Mouse (Mus musculus): ENCODE data around the gene Olfr958. TPM values are rescaled to one million over a fixed set of nuclear protein-coding genes. Genes with fewer than 3 reads are reported as not detected.

Olfr958 gene
- total RNA-seq (2021) = not detected

DNA sequence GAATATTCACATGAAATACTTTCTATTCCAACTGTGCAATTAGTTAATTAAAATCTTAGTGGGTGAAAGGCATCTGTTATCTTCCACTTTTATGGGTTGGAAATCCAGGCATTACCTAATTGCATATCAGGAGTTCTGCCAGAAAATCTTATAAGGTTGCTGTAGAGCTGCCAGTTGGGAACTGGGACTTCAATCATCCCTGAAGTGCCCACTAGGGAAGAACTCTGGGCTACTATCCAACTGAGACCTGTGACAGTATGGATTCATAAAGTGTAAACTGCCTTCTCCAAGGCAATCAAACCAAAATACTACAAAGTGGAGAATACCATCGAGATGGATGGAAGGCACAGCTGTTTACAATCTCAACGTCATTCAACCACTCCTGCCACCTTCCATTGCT is at the start of gene Olfr958:
Gene Olfr958 (minus strand): TSS at position 109 of the 400 bp plus-strand sequence.
- no peak for DNase-seq
- intact Hi-C loops (cut with DNase I) = no loop called here

DNA sequence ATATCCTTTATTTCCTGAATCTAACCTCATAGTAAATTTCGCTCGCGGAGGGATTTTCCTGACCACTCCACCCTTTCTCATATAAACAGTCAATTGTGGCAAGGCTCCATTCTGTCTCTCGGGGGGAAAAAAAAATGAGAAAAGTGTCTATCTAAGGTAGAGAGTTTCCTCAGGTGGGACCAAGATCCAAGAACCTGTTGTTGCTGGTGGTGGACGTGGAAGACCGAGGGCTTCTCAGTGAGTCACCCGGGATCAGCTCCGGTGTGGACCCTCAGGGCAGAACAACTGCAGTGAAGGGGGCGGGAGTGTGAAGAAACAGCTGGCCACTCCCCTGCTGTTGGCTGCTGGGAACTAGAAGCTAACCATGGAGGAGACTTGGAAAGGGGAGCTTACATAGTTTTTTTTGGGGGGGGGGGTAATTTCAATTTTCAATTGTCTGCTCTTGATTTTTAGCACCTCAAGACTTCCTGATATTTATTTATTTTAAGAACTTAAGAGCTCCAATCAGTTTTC is 49.5 kb upstream of the Olfr958 start:
- intact Hi-C loops (cut with DNase I) = no loop called here
- peak; percentile 15 to 43 for DNase-seq

DNA sequence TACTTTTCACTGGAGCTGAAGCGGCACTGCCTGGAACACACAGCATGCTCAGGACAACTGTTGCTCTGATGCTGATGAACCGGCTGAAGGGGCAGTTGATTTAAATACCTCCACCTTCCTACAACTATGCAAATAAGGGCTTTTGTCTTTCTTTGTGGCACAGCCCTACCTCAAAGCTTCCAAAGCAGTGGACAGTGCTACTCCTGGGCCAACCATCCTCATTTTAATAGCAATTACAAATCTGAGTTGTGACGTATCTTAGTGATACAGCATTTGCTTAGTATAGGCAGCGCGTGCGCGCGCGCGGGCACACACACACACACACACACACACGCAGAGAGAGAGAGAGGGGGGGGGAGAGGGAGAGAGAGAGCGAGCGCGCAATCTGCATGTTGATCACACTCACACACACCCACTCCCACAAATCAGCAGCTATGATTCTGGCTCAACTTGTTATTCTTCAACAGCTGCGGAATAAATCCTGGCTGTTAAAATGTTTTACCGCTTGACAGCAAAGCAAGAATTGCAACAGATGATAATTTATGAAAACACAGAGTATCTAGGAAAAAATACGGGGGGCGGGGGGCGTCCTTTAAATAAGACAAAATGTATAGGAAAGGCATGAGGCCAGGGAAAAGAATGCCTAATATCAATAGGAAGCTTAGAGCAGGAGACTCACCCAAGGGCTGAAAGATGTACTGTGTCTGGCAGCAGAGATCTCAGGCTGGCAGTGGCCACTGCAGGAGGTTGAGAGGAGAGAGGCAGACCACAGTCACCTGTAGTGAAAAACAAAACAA is 48.9 kb upstream of the Olfr958 start:
- intact Hi-C loops (cut with DNase I) = no loop called here
- DNase-seq = peak; percentile 2

DNA sequence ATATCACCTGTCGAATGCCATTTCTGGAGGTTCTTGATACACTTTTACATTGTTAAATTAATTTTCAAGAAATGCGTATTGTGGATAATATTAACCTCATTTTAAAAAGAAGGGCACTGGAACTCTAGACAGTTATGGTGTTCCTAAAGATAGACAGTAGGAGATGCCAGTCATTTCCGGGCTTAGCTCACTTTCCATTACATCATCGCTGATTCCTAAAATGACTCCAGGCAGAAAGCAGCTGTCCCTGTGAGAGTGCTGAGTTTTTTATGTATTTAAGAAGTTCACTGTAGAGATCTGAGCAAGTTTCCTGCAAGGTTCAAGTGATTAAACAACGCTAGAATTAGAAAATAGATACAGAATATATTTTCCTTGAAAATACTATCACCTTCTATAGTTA is 23.2 kb upstream of the Olfr958 start:
- DNase-seq = peak; percentile 38 to 44
- intact Hi-C loops (cut with DNase I) = no loop called here

DNA sequence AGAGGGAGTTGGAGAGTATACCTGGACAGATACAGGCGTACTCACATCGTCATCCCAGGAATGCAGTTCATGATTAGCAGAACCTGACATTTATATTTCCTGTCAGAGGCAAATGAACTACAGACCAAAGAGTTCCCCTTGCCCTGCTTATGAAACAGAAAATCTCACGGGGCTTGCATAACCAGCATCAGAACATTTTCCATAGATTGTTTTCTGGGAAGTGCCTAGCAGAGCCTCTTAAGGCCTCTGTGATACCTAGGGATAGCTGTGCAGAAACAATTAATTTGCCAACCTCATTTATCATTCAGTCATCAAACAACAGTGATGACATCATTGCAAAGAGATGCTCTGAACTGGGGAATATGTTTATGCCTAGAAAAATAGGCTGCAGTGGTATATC is 21.6 kb upstream of the Olfr958 start, which contains the start of gene Olfr959:
Gene Olfr959 (minus strand): TSS at position 101 of the 400 bp plus-strand sequence.
- intact Hi-C loops (cut with DNase I) = no loop called here
- no peak for DNase-seq

DNA sequence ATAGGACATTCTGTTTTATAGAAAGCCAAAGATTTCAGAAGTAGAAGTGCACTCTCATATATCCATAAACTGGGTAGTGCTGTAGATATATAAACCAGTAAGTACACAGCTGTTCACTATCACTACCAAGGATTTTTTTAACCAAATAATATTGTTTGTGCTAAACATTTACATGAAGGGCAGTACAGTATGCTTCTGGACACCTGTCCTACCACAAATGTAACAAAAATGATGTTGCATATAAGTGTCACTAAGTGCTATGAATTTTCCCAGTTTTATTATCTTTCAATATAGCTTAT is 4.4 kb upstream of the Olfr958 start:
- DNase-seq = no peak
- intact Hi-C loops (cut with DNase I) = no loop called here

DNA sequence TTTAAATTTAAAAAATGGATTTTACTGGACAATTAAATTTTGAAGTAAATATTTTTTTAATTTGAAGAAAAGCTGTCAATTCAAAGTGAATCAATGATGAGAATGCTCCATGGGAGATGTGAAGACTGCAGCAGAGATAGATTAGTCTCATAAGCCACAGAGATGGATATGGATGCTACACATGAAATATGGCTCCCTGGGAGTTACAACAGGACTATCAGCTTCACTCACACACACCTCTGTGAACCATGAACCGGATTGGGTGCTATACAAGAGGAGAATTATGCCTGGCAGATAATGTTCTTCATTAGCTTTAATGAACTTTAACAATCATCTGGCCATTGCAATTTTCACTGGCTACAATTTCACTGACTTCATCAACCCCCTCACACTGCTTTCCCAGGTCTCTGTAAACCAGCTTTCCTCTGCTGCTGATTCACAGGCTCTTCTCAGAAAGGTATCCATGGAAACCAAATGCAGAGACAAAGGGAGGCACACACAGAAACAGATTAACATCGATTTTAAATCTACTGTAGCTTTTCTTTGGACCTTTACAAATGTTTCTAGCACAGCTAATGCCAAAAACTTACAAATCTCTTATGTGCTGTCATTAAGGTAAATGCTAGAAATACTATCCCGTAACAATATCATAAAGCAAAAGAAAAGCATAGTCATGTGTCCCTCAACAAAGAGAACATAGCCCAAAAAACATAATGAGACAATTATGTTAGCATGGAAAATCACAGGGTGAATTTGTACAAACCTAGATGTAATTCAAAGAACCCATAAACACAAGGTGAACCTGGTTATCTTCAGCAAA is 3.9 kb upstream of the Olfr958 start:
- intact Hi-C loops (cut with DNase I) = no loop called here
- DNase-seq = no peak

DNA sequence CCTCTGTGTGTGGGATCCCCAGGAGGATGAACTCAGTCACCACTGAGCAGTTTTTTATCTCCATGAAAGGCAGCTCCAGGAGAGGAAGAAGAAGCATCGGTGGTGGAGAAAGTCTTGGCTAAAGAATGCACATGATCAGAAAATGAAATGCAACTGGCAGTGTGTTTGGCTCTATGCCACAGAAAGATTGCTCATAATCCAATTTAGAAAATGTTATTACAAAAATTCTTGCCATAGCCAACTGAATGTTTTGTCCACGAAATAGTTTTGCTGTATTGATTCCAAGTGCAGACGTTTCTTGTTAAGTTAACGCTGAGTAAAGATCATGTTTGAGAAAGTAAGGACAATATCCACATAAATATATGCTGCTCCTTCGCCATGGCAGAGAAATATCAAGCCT is 3.0 kb downstream of the Olfr958 start:
- intact Hi-C loops (cut with DNase I) = no loop called here
- DNase-seq = no peak

DNA sequence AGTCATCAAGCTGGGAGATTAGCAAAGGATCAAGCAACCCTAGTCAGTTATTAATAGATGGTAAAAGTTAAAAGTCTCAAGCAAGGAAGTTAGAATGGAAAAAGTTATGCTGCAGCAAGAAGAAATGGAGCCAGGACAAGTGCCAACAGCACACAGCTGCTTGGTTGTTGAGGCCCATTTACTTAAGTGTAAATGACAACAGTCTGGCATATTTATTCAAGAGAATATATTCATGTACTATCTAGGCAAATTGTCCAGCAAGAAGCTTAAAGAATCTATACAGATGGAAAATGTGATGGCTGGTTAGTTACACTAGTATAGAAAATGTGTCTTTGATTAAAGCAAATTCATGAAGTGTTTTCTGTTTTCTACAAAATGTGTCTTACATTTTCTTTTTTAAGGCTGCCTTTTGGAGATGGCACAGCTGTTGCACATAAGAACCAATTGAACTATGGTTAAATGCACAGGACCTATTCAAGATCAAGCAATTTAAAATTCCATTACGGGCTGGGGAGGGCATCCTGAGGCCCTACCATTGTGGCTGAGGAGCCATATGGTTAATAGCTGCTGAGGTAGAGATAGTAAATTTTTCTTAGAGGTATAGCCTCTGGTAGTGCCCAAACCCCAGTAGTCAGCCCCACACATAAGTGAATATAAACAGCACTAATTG is 30.1 kb downstream of the Olfr958 start:
- intact Hi-C loops (cut with DNase I) = no loop called here
- DNase-seq = peak in 1 of 2 experiments; percentile 2

DNA sequence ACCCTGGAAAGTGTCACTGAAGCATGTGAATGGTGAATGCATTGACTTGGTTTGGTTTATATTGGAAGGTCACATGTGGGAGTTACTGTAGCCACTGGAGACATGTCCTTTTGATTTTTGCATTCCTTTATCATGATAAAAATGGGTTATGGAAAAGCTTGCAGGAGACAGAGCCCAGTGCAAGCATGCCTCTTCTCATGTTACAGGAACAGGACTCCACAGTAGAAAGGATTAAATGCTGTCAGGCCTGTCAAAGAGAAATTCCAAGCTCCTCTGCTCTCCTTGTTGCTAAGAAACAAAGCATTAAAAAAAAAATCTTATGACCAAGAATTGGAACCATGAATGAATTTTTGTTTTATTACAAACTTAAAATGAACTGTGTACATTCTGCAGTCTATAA is 35.3 kb downstream of the Olfr958 start:
- no peak for DNase-seq
- intact Hi-C loops (cut with DNase I) = no loop called here

DNA sequence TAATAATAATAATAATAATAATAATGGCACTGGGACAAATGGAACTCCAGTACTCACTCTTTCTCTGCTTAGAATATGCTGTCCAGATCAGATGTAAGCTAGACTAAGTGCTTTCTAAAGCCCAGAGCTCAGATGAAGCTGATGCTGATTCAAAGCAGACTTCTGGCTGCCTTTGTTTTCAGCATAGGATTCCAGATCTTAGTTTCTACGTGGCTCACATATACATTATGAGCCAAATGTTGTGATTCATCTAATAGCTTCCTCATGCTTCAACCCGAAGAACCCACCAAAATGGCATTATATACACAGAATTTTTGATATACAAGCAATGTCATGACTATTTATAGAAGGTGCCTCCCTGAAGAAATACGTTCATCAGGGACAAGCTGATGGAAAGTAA is 38.3 kb downstream of the Olfr958 start, which contains the start of gene Olfr957:
Gene Olfr957 (minus strand): TSS at position 279 of the 400 bp plus-strand sequence.
- no peak for DNase-seq
- intact Hi-C loops (cut with DNase I) = no loop called here

DNA sequence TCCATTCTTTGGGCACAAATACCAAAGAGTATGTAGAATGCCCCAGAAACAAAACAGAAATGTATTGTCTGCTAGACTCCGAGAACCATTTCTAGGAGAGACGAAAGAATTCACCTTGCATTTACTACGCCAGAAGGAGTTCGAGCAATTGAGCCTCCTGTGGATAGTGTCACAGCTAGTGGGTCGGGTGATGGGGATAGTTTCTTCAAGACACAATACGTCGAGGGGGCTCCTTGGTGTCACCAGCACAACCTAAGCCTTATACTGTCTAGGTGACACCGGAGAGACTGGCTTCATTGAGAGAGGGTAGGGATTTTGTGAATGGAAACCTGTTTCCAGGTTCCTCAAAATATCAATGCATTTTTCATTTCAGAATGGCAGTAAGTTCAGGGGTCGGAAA is 44.4 kb downstream of the Olfr958 start:
- intact Hi-C loops (cut with DNase I) = loop anchor here (1.0 kb wide), 1 partner anchor 103 kb away; no protein-coding TSS in a partner anchor
- DNase-seq = no peak

DNA sequence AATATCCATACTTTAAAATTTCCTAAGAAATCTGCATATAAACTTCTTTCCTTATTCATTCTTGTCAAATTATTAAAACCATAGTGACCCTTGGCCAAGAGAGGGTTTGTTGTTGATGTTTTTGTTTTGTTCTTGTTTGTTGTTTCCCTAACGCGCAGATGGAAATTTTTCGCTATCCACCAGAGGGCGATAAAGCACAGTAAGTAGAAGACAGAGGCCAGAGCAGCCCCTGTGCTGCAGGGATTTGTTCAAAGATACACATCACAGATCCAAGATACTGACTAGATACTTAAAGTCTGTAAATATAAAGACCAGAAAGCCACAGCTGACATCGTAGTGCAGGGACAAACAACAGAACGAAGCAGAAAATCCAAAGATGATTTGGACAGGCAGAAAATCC is 44.9 kb downstream of the Olfr958 start:
- intact Hi-C loops (cut with DNase I) = loop anchor here (1.0 kb wide), 1 partner anchor 103 kb away; no protein-coding TSS in a partner anchor
- DNase-seq = peak; percentile 46 to 64

Other genes with a start within 250 kb of the Olfr958 start
- not detected for gene Olfr948, start 228.0 kb downstream of the Olfr958 start, total RNA-seq (2021)
- not detected for gene Olfr951, start 166.6 kb downstream of the Olfr958 start, total RNA-seq (2021)
- not detected for gene Olfr952, start 126.9 kb downstream of the Olfr958 start, total RNA-seq (2021)
- not detected for gene Olfr954, start 97.4 kb downstream of the Olfr958 start, total RNA-seq (2021)
- not detected for gene Olfr955, start 82.1 kb downstream of the Olfr958 start, total RNA-seq (2021)
- not detected for gene Olfr44, start 60.1 kb downstream of the Olfr958 start, total RNA-seq (2021)
- gene Olfr957, start 38.2 kb downstream of the Olfr958 start, total RNA-seq (2021) = not detected
- gene Olfr959, start 21.5 kb upstream of the Olfr958 start, total RNA-seq (2021) = not detected
- 1 to 10 TPM; 2.3 to 3.8 TPM for gene AW551984, start 50.3 kb upstream of the Olfr958 start, total RNA-seq (2021)
- gene Olfr148, start 56.6 kb upstream of the Olfr958 start, total RNA-seq (2021) = not detected
- not detected for gene Olfr960, start 67.3 kb upstream of the Olfr958 start, total RNA-seq (2021)
- gene Olfr961, start 91.0 kb upstream of the Olfr958 start, total RNA-seq (2021) = not detected
- not detected for gene Olfr963, start 113.2 kb upstream of the Olfr958 start, total RNA-seq (2021)
- gene Olfr149, start 153.1 kb upstream of the Olfr958 start, total RNA-seq (2021) = not detected
- not detected for gene Olfr965, start 157.3 kb upstream of the Olfr958 start, total RNA-seq (2021)
- not detected for gene Olfr150, start 176.9 kb upstream of the Olfr958 start, total RNA-seq (2021)
- gene Olfr967, start 192.2 kb upstream of the Olfr958 start, total RNA-seq (2021) = not detected
- not detected for gene Olfr968, start 229.2 kb upstream of the Olfr958 start, total RNA-seq (2021)
- not detected for gene Olfr969, start 236.9 kb upstream of the Olfr958 start, total RNA-seq (2021)